18 mouse cellular contexts compared by ENCODE assay signal in genomic region chr5:24854827-24855600, GRCm38 (mm10). TPM values are rescaled to one million over a fixed set of nuclear protein-coding genes. Genes with fewer than 3 reads are reported as not detected.
A peak's percentile ranks its signal among the peaks of the same experiment; 100 is the strongest.
DNase-seq lines count a peak whose midpoint lies in the region; ATAC-seq and TF ChIP-seq lines count a peak whose summit lies in the region.
"Had no signal": no experiment of that assay in that cellular context is flagged by ENCODE, and none has a peak within 500 bp of the region (broad histone marks: within the 10 kb centered on the region; RNA-seq: fewer than 3 reads in every experiment).

No protein-coding gene starts in this region.

- WGBS in heart, embryonic 11.5 days (ENCODE audit: insufficient replicate concordance): 53% methylated on average over 3 of the region's 3 CpGs
- 39% methylated on average over 3 of the region's 3 CpGs for WGBS in liver, embryonic 16.5 days (ENCODE audit: insufficient replicate concordance)
- 77% methylated on average over 3 of the region's 3 CpGs for WGBS in midbrain, embryonic 14.5 days
- WGBS in midbrain, postnatal 0 days: 78% methylated on average over 3 of the region's 3 CpGs

- no peak overlapping the region for H3K4me3 ChIP-seq in heart, embryonic 11.5 days (ENCODE audit: low read depth, low read length)
- no peak overlapping the region for H3K4me3 ChIP-seq in MEL (ENCODE audit: control insufficient read depth in 1 of 2, insufficient read depth in 1 of 2, low read depth in 2 of 2, low read length in 2 of 2)
- H3K4me3 ChIP-seq in liver, embryonic 16.5 days (ENCODE audit: low read depth, low read length): peak overlapping the region; percentile 16; the same call in 1 of the 2 replicates
- H3K4me3 ChIP-seq in midbrain, embryonic 14.5 days (replicated peaks; ENCODE audit: low read depth, low read length): no peak overlapping the region
- H3K4me3 ChIP-seq in midbrain, postnatal 0 days (ENCODE audit: low read depth, low read length): no peak overlapping the region
- H3K4me3 ChIP-seq: forebrain, embryonic 15.5 days; layer of hippocampus, adult 2 months; limb, embryonic 12.5 days; midbrain, embryonic 10.5 days had no signal

- H3K9ac ChIP-seq in heart, embryonic 11.5 days (ENCODE audit: low read depth, low read length): no peak overlapping the region
- H3K9ac ChIP-seq in MEL (ENCODE audit: control insufficient read depth, low read depth, low read length, poor library complexity, severe bottlenecking): no peak overlapping the region
- H3K9ac ChIP-seq in liver, embryonic 16.5 days (ENCODE audit: low read depth, low read length): peak overlapping the region; percentile 53
- H3K9ac ChIP-seq in midbrain, embryonic 14.5 days (replicated peaks; ENCODE audit: low read length): no peak overlapping the region
- H3K9ac ChIP-seq in midbrain, postnatal 0 days (replicated peaks; ENCODE audit: low read length, poor library complexity, severe bottlenecking): no peak overlapping the region
- H3K9ac ChIP-seq: forebrain, embryonic 15.5 days; hindbrain, embryonic 14.5 days; limb, embryonic 12.5 days had no signal

- H3K79me2 ChIP-seq in MEL (ENCODE audit: control insufficient read depth, insufficient read depth, low read length, poor library complexity): no peaks in the 10 kb centered on the region

- no peak for TF ChIP-seq RAD21 in MEL (IDR thresholded peaks at IDR 0.05; ENCODE audit: low read depth, low read length)

- H3K27ac ChIP-seq in heart, embryonic 11.5 days (ENCODE audit: low read depth, low read length): no peak overlapping the region
- H3K27ac ChIP-seq in MEL (ENCODE audit: control insufficient read depth, low read depth, low read length): no peak overlapping the region
- H3K27ac ChIP-seq in liver, embryonic 16.5 days (ENCODE audit: low read length): peak overlapping the region; percentile 80
- no peak overlapping the region for H3K27ac ChIP-seq in midbrain, embryonic 14.5 days (replicated peaks; ENCODE audit: low read depth, low read length)
- H3K27ac ChIP-seq in midbrain, postnatal 0 days (ENCODE audit: low read depth, low read length): no peak overlapping the region
- H3K27ac ChIP-seq: forebrain, embryonic 15.5 days; hindbrain, embryonic 14.5 days; layer of hippocampus, adult 2 months; limb, embryonic 12.5 days; midbrain, embryonic 10.5 days had no signal

- TF ChIP-seq EP300 in MEL (IDR thresholded peaks at IDR 0.05; ENCODE audit: low read depth in 1 of 2, low read length in 2 of 2): peak; percentile 20 to 51; a peak in 3 of 4 replicates

- H3K36me3 ChIP-seq in heart, embryonic 11.5 days (ENCODE audit: control insufficient read depth, insufficient read depth, low read length): no peaks in the 10 kb centered on the region
- H3K36me3 ChIP-seq in MEL (ENCODE audit: control insufficient read depth in 1 of 2, insufficient read depth in 2 of 2, low read length in 2 of 2): peaks cover 0 to 11% of the 10 kb centered on the region in 2 experiments; a peak in 2 of 4 replicates
- no peaks in the 10 kb centered on the region for H3K36me3 ChIP-seq in liver, embryonic 16.5 days (ENCODE audit: control insufficient read depth, insufficient read depth)
- no peaks in the 10 kb centered on the region for H3K36me3 ChIP-seq in midbrain, embryonic 14.5 days (ENCODE audit: control insufficient read depth, insufficient read depth, low read length)
- no peaks in the 10 kb centered on the region for H3K36me3 ChIP-seq in midbrain, postnatal 0 days (ENCODE audit: insufficient read depth, low read length)
- H3K36me3 ChIP-seq: forebrain, embryonic 15.5 days; limb, embryonic 12.5 days; midbrain, embryonic 10.5 days had no signal

- H3K4me1 ChIP-seq in heart, embryonic 11.5 days (ENCODE audit: control insufficient read depth, insufficient read depth, low read length): peaks cover 9% of the 10 kb centered on the region
- H3K4me1 ChIP-seq in MEL (ENCODE audit: control insufficient read depth in 1 of 2, insufficient read depth in 2 of 2, low read length in 2 of 2): peaks cover 7 to 19% of the 10 kb centered on the region in 2 experiments
- H3K4me1 ChIP-seq in liver, embryonic 16.5 days (ENCODE audit: control insufficient read depth, low read depth, low read length): peaks cover 24% of the 10 kb centered on the region
- no peaks in the 10 kb centered on the region for H3K4me1 ChIP-seq in midbrain, embryonic 14.5 days (ENCODE audit: control insufficient read depth, insufficient read depth, low read length)
- H3K4me1 ChIP-seq in midbrain, postnatal 0 days (ENCODE audit: insufficient read depth, low read length): no peaks in the 10 kb centered on the region
- H3K4me1 ChIP-seq: limb, embryonic 12.5 days; midbrain, embryonic 10.5 days had no signal

- no peak for TF ChIP-seq POLR2A in MEL (IDR thresholded peaks at IDR 0.05; ENCODE audit: control insufficient read depth in 1 of 2, insufficient read depth in 1 of 2, low read depth in 1 of 2, low read length in 2 of 2, poor library complexity in 1 of 2)

- intact Hi-C loops in heart, postnatal 25 days (cut with DNase I): no loop called here

- ATAC-seq in heart, embryonic 11.5 days (replicated peaks; ENCODE audit: insufficient number of reproducible peaks, low FRiP score, low TSS enrichment): peak; percentile 68; the same call in 1 of the 2 replicates
- peak; percentile 87 for ATAC-seq in erythroid progenitor cell, adult 5-6 weeks (replicated peaks; ENCODE audit: low FRiP score, poor library complexity, severe bottlenecking)
- peak; percentile 97 for ATAC-seq in liver, embryonic 16.5 days (ENCODE audit: low read depth)
- no peak for ATAC-seq in midbrain, embryonic 14.5 days (ENCODE audit: low FRiP score, low TSS enrichment)
- no peak for ATAC-seq in midbrain, postnatal 0 days (ENCODE audit: low FRiP score)
- ATAC-seq: forebrain, embryonic 15.5 days; lung, postnatal 0 days had no signal

- no peak for DNase-seq in heart, postnatal 25 days (ENCODE audit: low spot score)
- no peak for DNase-seq in MEL (ENCODE audit: low read depth, low spot score)
- DNase-seq in midbrain, embryonic 14.5 days: no peak
- DNase-seq in midbrain, postnatal 0 days (ENCODE audit: low spot score): no peak
- DNase-seq in gastrocnemius, postnatal 10 days: no peak
- DNase-seq: cerebellum, postnatal 14 days; kidney, adult 18-20 months; kidney, postnatal 10 days; thymus, postnatal 14 days had no signal

- no peak overlapping the region for H3K4me2 ChIP-seq in heart, embryonic 11.5 days
- H3K4me2 ChIP-seq in liver, embryonic 16.5 days (ENCODE audit: low read depth, low read length): peak overlapping the region; percentile 47
- no peak overlapping the region for H3K4me2 ChIP-seq in midbrain, embryonic 14.5 days (ENCODE audit: low read length)
- no peak overlapping the region for H3K4me2 ChIP-seq in midbrain, postnatal 0 days (ENCODE audit: low read depth, low read length, poor library complexity, severe bottlenecking)
- H3K4me2 ChIP-seq: forebrain, embryonic 15.5 days; hindbrain, embryonic 14.5 days; limb, embryonic 12.5 days had no signal

- H3K27me3 ChIP-seq in heart, embryonic 11.5 days (ENCODE audit: control insufficient read depth, insufficient read depth, low read length): no peaks in the 10 kb centered on the region
- H3K27me3 ChIP-seq in MEL (ENCODE audit: control insufficient read depth in 1 of 2, insufficient read depth in 2 of 2, low read length in 2 of 2): no peaks in the 10 kb centered on the region
- no peaks in the 10 kb centered on the region for H3K27me3 ChIP-seq in liver, embryonic 16.5 days (ENCODE audit: control insufficient read depth, insufficient read depth, low read depth, low read length)
- no peaks in the 10 kb centered on the region for H3K27me3 ChIP-seq in midbrain, embryonic 14.5 days (ENCODE audit: control insufficient read depth, insufficient read depth, low read length)
- no peaks in the 10 kb centered on the region for H3K27me3 ChIP-seq in midbrain, postnatal 0 days (ENCODE audit: insufficient read depth, low read length)
- H3K27me3 ChIP-seq: forebrain, embryonic 15.5 days; limb, embryonic 12.5 days had no signal

- no peaks in the 10 kb centered on the region for H3K9me3 ChIP-seq in heart, embryonic 11.5 days (replicated peaks; ENCODE audit: control insufficient read depth, low read length)
- no peaks in the 10 kb centered on the region for H3K9me3 ChIP-seq in MEL (replicated peaks; ENCODE audit: insufficient read depth, low read length)
- no peaks in the 10 kb centered on the region for H3K9me3 ChIP-seq in liver, embryonic 16.5 days (replicated peaks; ENCODE audit: control insufficient read depth, low read length)
- H3K9me3 ChIP-seq in midbrain, embryonic 14.5 days (ENCODE audit: control insufficient read depth, low read length): no peaks in the 10 kb centered on the region
- no peaks in the 10 kb centered on the region for H3K9me3 ChIP-seq in midbrain, postnatal 0 days (ENCODE audit: low read length)
- H3K9me3 ChIP-seq: forebrain, embryonic 15.5 days; limb, embryonic 12.5 days; midbrain, embryonic 10.5 days had no signal

- no peak for TF ChIP-seq CTCF in MEL (IDR thresholded peaks at IDR 0.05 in 2 of 3, conservative IDR thresholded peaks at IDR 0.05 in 1 of 3; ENCODE audit: control insufficient read depth in 1 of 3, insufficient read depth in 1 of 3, low read depth in 2 of 3, low read length in 3 of 3, poor library complexity in 1 of 3, severe bottlenecking in 1 of 3)
- no peak for TF ChIP-seq CTCF in midbrain, postnatal 0 days (IDR thresholded peaks at IDR 0.05)

TF ChIP-seq in MEL, 35 proteins besides CTCF, POLR2A, EP300 and RAD21 (continues in another document):
- no peak for TF ChIP-seq POLR2AphosphoS5 (IDR thresholded peaks at IDR 0.05; ENCODE audit: borderline replicate concordance, low read depth, low read length)
- TF ChIP-seq KAT2A (conservative IDR thresholded peaks at IDR 0.05; ENCODE audit: low read depth, low read length): no peak
- no peak for TF ChIP-seq GABPA (IDR thresholded peaks at IDR 0.05; ENCODE audit: low read depth, low read length)
- no peak for TF ChIP-seq RCOR1 (IDR thresholded peaks at IDR 0.05; ENCODE audit: low read depth, low read length)
- TF ChIP-seq ETS1 (IDR thresholded peaks at IDR 0.05; ENCODE audit: low read depth, low read length): no peak

RNA-seq across cellular contexts. Expression of gene Rheb, which starts 12.6 kb away (rescaled TPM):
- polyA plus RNA-seq in heart, embryonic 11.5 days (2014; fragmentation: Nextera tagmentation; extraction: Ambion mirVana): 242 and 245 TPM in 2 replicates
- total RNA-seq in heart, postnatal 25 days (2021): 10 to 100 TPM; 75.5 to 82.9 TPM
- 61.3 and 67.7 TPM in 2 replicates for total RNA-seq in MEL (2012; rRNA removed)
- 100 to 1,000 TPM; 114 to 731 TPM for polyA plus RNA-seq in MEL (2012; ENCODE audit: insufficient read depth in 1 of 2, insufficient read length in 2 of 2, low read depth in 1 of 2, low replicate concordance in 2 of 2, missing spikeins in 1 of 2)
- total RNA-seq in erythroid progenitor cell, adult 5-6 weeks (2015; ENCODE audit: low replicate concordance): 70.8 and 75.0 TPM in 2 replicates
- total RNA-seq in erythroid progenitor cell, adult 5-6 weeks (2017; ENCODE audit: low replicate concordance): 37.6 and 73.3 TPM in 2 replicates
- polyA plus RNA-seq in liver, embryonic 16.5 days (2015; fragmentation: Nextera tagmentation; extraction: Ambion mirVana): 70.0 and 70.1 TPM in 2 replicates
- polyA plus RNA-seq in midbrain, embryonic 14.5 days (2014; fragmentation: Nextera tagmentation; extraction: Ambion mirVana): 235 and 240 TPM in 2 replicates
- total RNA-seq in midbrain, postnatal 0 days (2014; rRNA removed): 96.0 and 102 TPM in 2 replicates
- 287 and 291 TPM in 2 replicates for polyA plus RNA-seq in midbrain, postnatal 0 days (2015; fragmentation: Nextera tagmentation; extraction: Ambion mirVana)
- total RNA-seq in gastrocnemius, postnatal 10 days (2021): 10 to 100 TPM; 62.2 to 62.8 TPM

Comparison
In these comparisons a context has a peak if more than half of its experiments do, and no peak if none do; other contexts are left out.
1. ATAC-seq: peak in heart, embryonic 11.5 days (single experiment), erythroid progenitor cell, adult 5-6 weeks (single experiment) and liver, embryonic 16.5 days (single experiment); none in midbrain, embryonic 14.5 days (single experiment) and midbrain, postnatal 0 days (single experiment).